Mouse (Mus musculus) ES-E14 (cell line): ENCODE results near the gene Pgam5. TPM values are rescaled to one million over a fixed set of nuclear protein-coding genes. Genes with fewer than 3 reads are reported as not detected.

Experiments
- DNase-seq: peaks from one replicate; pipeline ENCODE4 v3.0.0-alpha.2; 2013; ENCODE audit warnings: low read depth, low spot score
- H3K27ac ChIP-seq: 2 replicates; pipeline ENCODE4 v1.5.1; 2012; ENCODE audit warnings: low read depth, mild to moderate bottlenecking, low read length, moderate library complexity, mixed read lengths; ENCODE audit not compliant: poor library complexity, insufficient read depth, severe bottlenecking
- H3K36me3 ChIP-seq: 2 replicates; pipeline ENCODE4 v1.6.1; 2012; ENCODE audit warnings: mild to moderate bottlenecking, low read length, moderate library complexity, mixed read lengths; ENCODE audit not compliant: control insufficient read depth, poor library complexity, insufficient read depth, severe bottlenecking
- H3K4me1 ChIP-seq, 2 experiments: fragments of 150-350 bp in 1 of 2; sonication (generic) in 1 of 2; 2 replicates each; pipeline ENCODE4 v1.6.1; 2012; ENCODE audit warnings: low read length in 2 of 2, mild to moderate bottlenecking in 1 of 2, mixed read lengths in 1 of 2; ENCODE audit not compliant: control insufficient read depth in 2 of 2, insufficient read depth in 2 of 2, poor library complexity in 1 of 2
- H3K4me3 ChIP-seq, 2 experiments: fragments of 150-350 bp in 1 of 2; sonication (generic) in 1 of 2; 2 replicates each; pipeline ENCODE4 v1.5.1; 2012; ENCODE audit warnings: low read length in 2 of 2, low read depth in 1 of 2, mild to moderate bottlenecking in 1 of 2, mixed read lengths in 1 of 2; ENCODE audit not compliant: insufficient read depth in 1 of 2, poor library complexity in 1 of 2, severe bottlenecking in 1 of 2
- H3K9ac ChIP-seq: 2 replicates; pipeline ENCODE4 v1.6.1; 2012; ENCODE audit warnings: low read depth, mild to moderate bottlenecking, low read length, mixed read lengths; ENCODE audit not compliant: poor library complexity, insufficient read depth, severe bottlenecking
- H3K9me3 ChIP-seq: fragments of 150-350 bp; sonication (generic); 2 replicates; pipeline ENCODE4 v1.6.1; 2012; ENCODE audit warnings: low read depth, mild to moderate bottlenecking, low read length; ENCODE audit not compliant: control insufficient read depth, insufficient read depth
- CHD2 ChIP-seq: IDR thresholded peaks from 2 replicates; pipeline ENCODE4 v1.6.1; 2014; ENCODE audit warnings: mild to moderate bottlenecking, low read depth, low read length, inconsistent platforms
- HCFC1 ChIP-seq: IDR thresholded peaks from 2 replicates; pipeline ENCODE4 v1.6.1; 2012; ENCODE audit warnings: low read length, inconsistent platforms, borderline replicate concordance; ENCODE audit not compliant: insufficient read depth
- MAFK ChIP-seq: IDR thresholded peaks from 2 replicates; pipeline ENCODE4 v1.6.1; 2014; ENCODE audit warnings: mild to moderate bottlenecking, low read depth, low read length, inconsistent platforms; ENCODE audit not compliant: insufficient read depth
- ZC3H11A ChIP-seq: IDR thresholded peaks from 2 replicates; pipeline ENCODE4 v1.6.1; 2012; ENCODE audit warnings: low read depth, mild to moderate bottlenecking, inconsistent platforms, low read length, borderline replicate concordance
- ZNF384 ChIP-seq: IDR thresholded peaks from 2 replicates; pipeline ENCODE4 v1.6.1; 2012; ENCODE audit warnings: low read depth, low read length, inconsistent platforms
- in situ Hi-C, 2 experiments: fragments of 600-800 bp; cut with MboI; formaldehyde crosslinking; loops; one replicate each; pipeline ENCODE4 v1.15.1; 2025; ENCODE audit warnings: low sequenced_read_pairs in 2 of 2, inconsistent platforms in 1 of 2; ENCODE audit not compliant: unreplicated experiment in 2 of 2
- total RNA-seq: library from RNA; depleted of rRNA; stranded (reverse); fragments of 300-350 nt; gene quantifications from 2 replicates; pipeline ENCODE4 v1.2.3, GENCODE M21; 2012

The Pgam5 gene
- total RNA-seq, 1 experiment = 65.6 TPM

GRCm38 (mm10) chr5:110276910-110277309 lies 7.2 kb upstream of the Pgam5 start:
- no peak for DNase-seq
- no peaks in the 10 kb centered on the region for H3K9me3 ChIP-seq

DNA sequence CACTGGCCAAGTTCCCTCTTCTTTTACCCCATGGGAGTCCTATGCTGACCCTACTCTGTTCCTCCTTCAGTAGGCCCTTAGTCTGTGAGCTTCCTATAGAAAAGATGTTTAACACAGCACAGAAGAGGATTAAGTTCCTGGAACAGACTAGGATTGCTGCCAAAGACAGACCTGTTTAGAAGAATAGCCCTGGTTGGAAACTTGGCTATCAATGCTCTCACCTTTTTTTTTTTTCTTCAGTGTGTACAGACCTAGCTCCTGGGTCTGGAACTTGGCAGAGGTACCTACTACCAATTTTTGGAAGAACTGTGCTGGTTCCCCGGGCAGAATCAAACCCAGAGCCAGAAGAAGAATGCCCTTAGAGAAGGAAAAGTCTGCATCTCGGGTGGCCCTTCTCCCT lies 6.7 kb upstream of the Pgam5 start:
- DNase-seq = no peak
- in situ Hi-C loops = no loop called here
- Histone ChIP-seq H3K4me1 (no peaks in the 10 kb centered on the region), H3K36me3 (no peaks in the 10 kb centered on the region), H3K9ac (no peak overlapping the region), H3K27ac (no peak overlapping the region), H3K4me3 (no peak overlapping the region), H3K9me3 (no peaks in the 10 kb centered on the region)
- TF ChIP-seq MAFK (no peak), HCFC1 (no peak), ZNF384 (no peak), CHD2 (no peak), ZC3H11A (no peak)

More at GRCm38 (mm10) chr5:110276910-110277309, 7.2 kb upstream of the Pgam5 start:
- no peak overlapping the region for H3K4me3 ChIP-seq
- H3K4me1 ChIP-seq = no peaks in the 10 kb centered on the region
- in situ Hi-C loops = no loop called here
- no peak overlapping the region for H3K9ac ChIP-seq
- no peaks in the 10 kb centered on the region for H3K36me3 ChIP-seq
- H3K27ac ChIP-seq = no peak overlapping the region
- TF ChIP-seq CHD2 (no peak), MAFK (no peak), ZC3H11A (no peak), ZNF384 (no peak), HCFC1 (no peak)

DNA sequence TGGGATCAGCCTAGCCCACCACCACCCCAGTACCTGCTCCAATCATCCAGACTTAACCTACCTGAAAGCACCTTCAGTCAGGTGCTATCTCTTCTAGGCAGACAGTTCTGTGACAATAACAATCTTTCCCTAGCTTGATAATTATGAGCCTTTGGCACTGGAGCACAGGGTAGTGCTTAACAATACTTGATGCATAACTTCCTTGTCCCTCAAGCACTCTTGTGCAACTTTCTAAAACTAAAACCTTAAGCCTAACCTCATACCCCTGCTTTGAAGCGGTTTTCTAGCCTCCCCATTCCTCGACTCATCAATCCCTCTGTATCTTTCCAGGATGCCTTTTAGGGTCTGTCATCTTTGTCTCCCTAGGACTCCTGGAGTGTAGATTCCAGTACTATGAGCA lies 5.1 kb upstream of the Pgam5 start:
- Histone ChIP-seq H3K4me3 (no peak overlapping the region), H3K9ac (no peak overlapping the region), H3K9me3 (no peaks in the 10 kb centered on the region), H3K36me3 (no peaks in the 10 kb centered on the region), H3K4me1 (no peaks in the 10 kb centered on the region), H3K27ac (no peak overlapping the region)
- TF ChIP-seq ZNF384 = no peak
- TF ChIP-seq MAFK = no peak
- no peak for TF ChIP-seq CHD2
- no peak for TF ChIP-seq ZC3H11A
- no peak for TF ChIP-seq HCFC1
- no peak for DNase-seq
- in situ Hi-C loops = no loop called here

- H3K4me1 ChIP-seq = no peaks in the 10 kb centered on the region
- H3K4me3 ChIP-seq = no peak overlapping the region
- no peaks in the 10 kb centered on the region for H3K36me3 ChIP-seq
- TF ChIP-seq HCFC1 (no peak), ZC3H11A (no peak), CHD2 (no peak)
- DNase-seq = no peak
- H3K9me3 ChIP-seq = no peaks in the 10 kb centered on the region
- no peak overlapping the region for H3K9ac ChIP-seq
- H3K27ac ChIP-seq = no peak overlapping the region
- in situ Hi-C loops = no loop called here
Observed at GRCm38 (mm10) chr5:110274147-110274546, 4.4 kb upstream of the Pgam5 start.

GRCm38 (mm10) chr5:110270242-110270641 lies 529 bp upstream of the Pgam5 start:
- Histone ChIP-seq H3K4me3 (no peak overlapping the region), H3K4me1 (peaks cover 2 to 5% of the 10 kb centered on the region in 2 experiments; a peak in 3 of 4 replicates), H3K27ac (no peak overlapping the region), H3K36me3 (peaks cover 14% of the 10 kb centered on the region), H3K9ac (no peak overlapping the region), H3K9me3 (no peaks in the 10 kb centered on the region)
- DNase-seq = no peak
- TF ChIP-seq HCFC1 (no peak), CHD2 (no peak), MAFK (no peak), ZC3H11A (no peak)
- in situ Hi-C loops = no loop called here
